Mouse (Mus musculus) bone marrow macrophage, adult 2 months (primary cell): ENCODE measurements around the gene Ptprg.

Experiments used
- CTCF ChIP-seq: IDR thresholded peaks from 2 replicates; pipeline ENCODE4 v1.5.1; 2012; ENCODE audit warnings: low read depth, mild to moderate bottlenecking, low read length, moderate library complexity
- POLR2A ChIP-seq: IDR thresholded peaks from 2 replicates; pipeline ENCODE4 v1.6.1; 2012; ENCODE audit warnings: mild to moderate bottlenecking, low read depth, low read length, borderline replicate concordance

- TF ChIP-seq POLR2A, result no peak
- TF ChIP-seq CTCF, result no peak
Observed at GRCm38 (mm10) chr14:11558496-11558895, 5.2 kb downstream of the Ptprg start.
